Mouse (Mus musculus): ENCODE results near the gene Atp1b2.

DNA sequence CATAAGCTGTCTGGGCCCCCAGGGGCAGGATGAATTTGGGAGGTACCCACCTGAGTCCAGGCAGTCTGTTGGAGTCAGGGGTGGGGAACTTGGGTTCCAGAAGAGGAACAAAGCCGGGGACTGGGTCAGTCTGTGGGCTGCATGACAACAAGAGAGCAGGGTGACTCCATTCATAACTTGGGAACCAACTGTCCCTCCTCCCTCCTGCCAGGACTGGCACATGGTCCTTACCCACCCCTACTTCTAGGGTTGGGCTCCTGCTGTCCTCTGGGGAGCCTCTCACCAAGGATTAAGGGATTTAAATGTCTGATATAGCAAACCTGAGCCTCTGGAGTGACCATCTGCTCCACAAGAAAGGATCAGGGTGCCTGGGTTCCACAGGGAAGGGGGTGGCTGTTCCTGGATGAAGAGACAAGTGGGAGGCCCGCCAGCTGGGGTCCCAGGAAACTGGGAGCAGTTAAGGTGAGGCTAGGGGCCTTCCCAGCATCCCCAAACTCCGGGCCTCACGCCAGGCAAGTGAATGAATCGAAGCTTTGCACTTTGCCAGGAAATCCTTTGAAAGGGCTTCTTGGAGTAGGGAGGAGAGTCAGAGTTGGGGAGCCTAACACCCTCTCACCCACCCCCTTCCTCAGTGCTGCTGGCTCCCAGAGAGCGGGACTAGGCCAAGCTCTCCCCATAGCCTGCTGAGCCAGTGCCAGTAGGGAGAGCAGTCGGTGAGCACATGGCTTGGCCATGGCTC, 13.7 kb downstream of the Atp1b2 start:
- no peak for TF ChIP-seq CTCF (IDR thresholded peaks at IDR 0.05; ENCODE audit: control insufficient read depth, insufficient read depth, insufficient replicate concordance, low read depth, low read length)
- TF ChIP-seq POLR2A (IDR thresholded peaks at IDR 0.05; ENCODE audit: control insufficient read depth, low read depth, low read length) = no peak

Data from testis, adult 2 months (tissue).